Mouse (Mus musculus): Measurements from ENCODE around the gene Slc22a20. TPM values are rescaled to one million over a fixed set of nuclear protein-coding genes. Genes with fewer than 3 reads are reported as not detected.

Gene Slc22a20
- polyA plus RNA-seq, 1 experiment from 2014 or later: not detected

Other genes starting within 250 kb of the Slc22a20 start
- gene Ltbp3, start 245.2 kb downstream of the Slc22a20 start, polyA plus RNA-seq (2015; fragmentation: Nextera tagmentation; extraction: Ambion mirVana): 27.3 and 31.5 TPM in 2 replicates
- gene Scyl1, start 214.7 kb downstream of the Slc22a20 start, polyA plus RNA-seq (2015; fragmentation: Nextera tagmentation; extraction: Ambion mirVana): 62.1 and 66.6 TPM in 2 replicates
- gene Frmd8, start 110.9 kb downstream of the Slc22a20 start, polyA plus RNA-seq (2015; fragmentation: Nextera tagmentation; extraction: Ambion mirVana): 33.6 and 34.8 TPM in 2 replicates
- 4.6 and 5.0 TPM in 2 replicates for gene Slc25a45, start 108.3 kb downstream of the Slc22a20 start, polyA plus RNA-seq (2015; fragmentation: Nextera tagmentation; extraction: Ambion mirVana)
- gene Tigd3, start 92.0 kb downstream of the Slc22a20 start, polyA plus RNA-seq (2015; fragmentation: Nextera tagmentation; extraction: Ambion mirVana): 1.5 and 1.6 TPM in 2 replicates
- 97.5 and 103 TPM in 2 replicates for gene Dpf2, start 73.1 kb downstream of the Slc22a20 start, polyA plus RNA-seq (2015; fragmentation: Nextera tagmentation; extraction: Ambion mirVana)
- gene Cdc42ep2, start 61.3 kb downstream of the Slc22a20 start, polyA plus RNA-seq (2015; fragmentation: Nextera tagmentation; extraction: Ambion mirVana): 12.4 and 12.6 TPM in 2 replicates
- gene Pola2, start 21.9 kb downstream of the Slc22a20 start, polyA plus RNA-seq (2015; fragmentation: Nextera tagmentation; extraction: Ambion mirVana): 48.3 and 55.2 TPM in 2 replicates
- 9.5 and 10.0 TPM in 2 replicates for gene Capn1, start 29.8 kb upstream of the Slc22a20 start, polyA plus RNA-seq (2015; fragmentation: Nextera tagmentation; extraction: Ambion mirVana)
- 15.8 and 18.6 TPM in 2 replicates for gene Syvn1, start 60.4 kb upstream of the Slc22a20 start, polyA plus RNA-seq (2015; fragmentation: Nextera tagmentation; extraction: Ambion mirVana)
- 60.4 and 67.4 TPM in 2 replicates for gene Mrpl49, start 71.6 kb upstream of the Slc22a20 start, polyA plus RNA-seq (2015; fragmentation: Nextera tagmentation; extraction: Ambion mirVana)
- 354 and 453 TPM in 2 replicates for gene Fau, start 71.7 kb upstream of the Slc22a20 start, polyA plus RNA-seq (2015; fragmentation: Nextera tagmentation; extraction: Ambion mirVana)
- gene Znhit2, start 75.0 kb upstream of the Slc22a20 start, polyA plus RNA-seq (2015; fragmentation: Nextera tagmentation; extraction: Ambion mirVana): 21.8 and 24.7 TPM in 2 replicates
- 6.6 and 8.7 TPM in 2 replicates for gene Tm7sf2, start 82.2 kb upstream of the Slc22a20 start, polyA plus RNA-seq (2015; fragmentation: Nextera tagmentation; extraction: Ambion mirVana)
- 49.0 and 50.7 TPM in 2 replicates for gene Vps51, start 91.1 kb upstream of the Slc22a20 start, polyA plus RNA-seq (2015; fragmentation: Nextera tagmentation; extraction: Ambion mirVana)
- gene Tmem262, start 93.9 kb upstream of the Slc22a20 start, polyA plus RNA-seq (2015; fragmentation: Nextera tagmentation; extraction: Ambion mirVana): not detected in 2 replicates
- 0.56 and 1.3 TPM in 2 replicates for gene Gm28374, start 96.1 kb upstream of the Slc22a20 start, polyA plus RNA-seq (2015; fragmentation: Nextera tagmentation; extraction: Ambion mirVana)
- 46.1 and 48.1 TPM in 2 replicates for gene Zfpl1, start 98.8 kb upstream of the Slc22a20 start, polyA plus RNA-seq (2015; fragmentation: Nextera tagmentation; extraction: Ambion mirVana)
- 26.9 and 28.1 TPM in 2 replicates for gene Cdca5, start 98.8 kb upstream of the Slc22a20 start, polyA plus RNA-seq (2015; fragmentation: Nextera tagmentation; extraction: Ambion mirVana)
- gene AC131692.1, start 108.3 kb upstream of the Slc22a20 start, polyA plus RNA-seq (2015; fragmentation: Nextera tagmentation; extraction: Ambion mirVana): 0.30 and 0.49 TPM in 2 replicates
- gene Naaladl1, start 119.6 kb upstream of the Slc22a20 start, polyA plus RNA-seq (2015; fragmentation: Nextera tagmentation; extraction: Ambion mirVana): 0.27 and 3.9 TPM in 2 replicates
- 32.3 and 33.9 TPM in 2 replicates for gene Sac3d1, start 132.5 kb upstream of the Slc22a20 start, polyA plus RNA-seq (2015; fragmentation: Nextera tagmentation; extraction: Ambion mirVana)
- gene Snx15, start 142.2 kb upstream of the Slc22a20 start, polyA plus RNA-seq (2015; fragmentation: Nextera tagmentation; extraction: Ambion mirVana): 20.5 and 25.1 TPM in 2 replicates
- gene Batf2, start 154.8 kb upstream of the Slc22a20 start, polyA plus RNA-seq (2015; fragmentation: Nextera tagmentation; extraction: Ambion mirVana): 0.11 TPM in 1 of 2 replicates, not detected in the other
- gene Arl2, start 155.4 kb upstream of the Slc22a20 start, polyA plus RNA-seq (2015; fragmentation: Nextera tagmentation; extraction: Ambion mirVana): 77.2 and 84.5 TPM in 2 replicates
- not detected in 2 replicates for gene Majin, start 198.2 kb upstream of the Slc22a20 start, polyA plus RNA-seq (2015; fragmentation: Nextera tagmentation; extraction: Ambion mirVana)
- 0.25 TPM in 1 of 2 replicates, not detected in the other for gene Gpha2, start 240.2 kb upstream of the Slc22a20 start, polyA plus RNA-seq (2015; fragmentation: Nextera tagmentation; extraction: Ambion mirVana)
- 22.6 and 23.4 TPM in 2 replicates for gene Ppp2r5b, start 249.7 kb upstream of the Slc22a20 start, polyA plus RNA-seq (2015; fragmentation: Nextera tagmentation; extraction: Ambion mirVana)

Measured in heart, embryonic 16.5 days (tissue).